Mouse (Mus musculus) limb, embryonic 11.5 days (tissue): Measurements from ENCODE around the gene Gm12695. TPM values are rescaled to one million over a fixed set of nuclear protein-coding genes. Genes with fewer than 3 reads are reported as not detected.

Source experiments
- ATAC-seq: fragments of 200-750 bp; cut with Nextera tagmentation; 2 replicates; pipeline ENCODE4 v1.8.0; 2017; ENCODE audit warnings: low read depth; ENCODE audit not compliant: insufficient number of reproducible peaks, low FRiP score, low TSS enrichment
- DNase-seq: peaks from one replicate; pipeline ENCODE4 v3.0.0-alpha.2; 2015; ENCODE audit warnings: low spot score
- H3K27ac ChIP-seq: fragments of 300-500 bp; sonication (generic); replicated peaks from 2 replicates; pipeline ENCODE4 v1.5.1; 2014; ENCODE audit warnings: low read depth, mild to moderate bottlenecking, low read length
- H3K27me3 ChIP-seq: fragments of 300-500 bp; sonication (generic); 2 replicates; pipeline ENCODE4 v1.6.1; 2014; ENCODE audit warnings: mild to moderate bottlenecking, low read length, mixed read lengths; ENCODE audit not compliant: control insufficient read depth, insufficient read depth
- H3K36me3 ChIP-seq: fragments of 300-500 bp; sonication (generic); 2 replicates; pipeline ENCODE4 v1.6.1; 2014; ENCODE audit warnings: mild to moderate bottlenecking, low read length, moderate library complexity, mixed read lengths; ENCODE audit not compliant: control insufficient read depth, insufficient read depth
- H3K4me1 ChIP-seq: fragments of 300-500 bp; sonication (generic); 2 replicates; pipeline ENCODE4 v1.6.1; 2014; ENCODE audit warnings: low read length, mixed read lengths; ENCODE audit not compliant: control insufficient read depth, insufficient read depth
- H3K4me2 ChIP-seq: fragments of 300-500 bp; sonication (generic); 2 replicates; pipeline ENCODE4 v1.6.1; 2014; ENCODE audit warnings: low read depth, mild to moderate bottlenecking, moderate library complexity; ENCODE audit not compliant: severe bottlenecking
- H3K4me3 ChIP-seq: fragments of 300-500 bp; sonication (generic); 2 replicates; pipeline ENCODE4 v1.5.1; 2014; ENCODE audit warnings: low read depth, low read length
- H3K9ac ChIP-seq: fragments of 300-500 bp; sonication (generic); 2 replicates; pipeline ENCODE4 v1.6.1; 2014; ENCODE audit warnings: mild to moderate bottlenecking, low read length
- H3K9me3 ChIP-seq: fragments of 300-500 bp; sonication (generic); 2 replicates; pipeline ENCODE4 v1.6.1; 2016; ENCODE audit warnings: low read length; ENCODE audit not compliant: control insufficient read depth
- WGBS: fragments of 180-500 bp; shearing (Covaris S2); extraction: QIAGEN DNeasy Blood & Tissue Kit; methylation state at CpG from one replicate; pipeline ENCODE4 v1.1.7; 2014; 5-methylcytosine and 5-hydroxymethylcytosine counted together
- polyA plus RNA-seq: library from polyadenylated mRNA; unstranded; fragments of >200 nt; fragmentation: Nextera tagmentation; extraction: Ambion mirVana; gene quantifications from 2 replicates; pipeline ENCODE4 v1.2.1, GENCODE M21; 2014

The Gm12695 gene
- polyA plus RNA-seq: not detected in 2 replicates

DNA sequence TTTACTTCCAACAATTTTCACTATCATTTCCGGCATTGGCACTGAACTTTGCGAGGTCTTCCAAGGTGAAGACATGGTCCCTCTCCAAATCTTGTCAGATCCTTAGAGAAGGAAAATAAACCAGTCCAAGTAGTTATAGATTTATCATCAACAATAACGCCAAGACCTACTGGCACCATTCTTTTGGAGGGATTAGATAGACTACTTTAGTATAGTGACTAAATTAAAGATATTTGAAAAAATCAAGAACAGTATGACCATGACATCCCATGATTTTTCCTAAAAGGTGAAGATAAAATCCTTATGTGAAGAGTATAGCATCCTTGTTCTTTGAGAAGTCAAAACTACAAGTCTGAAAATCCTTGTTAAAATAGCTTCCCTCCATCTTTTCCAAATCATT lies at the start of gene Gm12695:
Gene Gm12695, minus strand, starts transcription at position 101 of the 400 bp plus-strand sequence.
- Histone ChIP-seq H3K27me3 (no peaks in the 10 kb centered on the region), H3K4me2 (no peak within 1 kb of the TSS), H3K4me1 (0 out of 2 replicates have a peak, but pooled peaks cover 2% of the 10 kb centered on the region), H3K27ac (no peak within 1 kb of the TSS), H3K9ac (no peak within 1 kb of the TSS), H3K36me3 (no peaks in the 10 kb centered on the region), H3K4me3 (no peak within 1 kb of the TSS), H3K9me3 (no peaks in the 10 kb centered on the region)
- ATAC-seq (no peak), DNase-seq (no peak)
- 94% methylated on average over 3 of the region's 3 CpGs for WGBS

DNA sequence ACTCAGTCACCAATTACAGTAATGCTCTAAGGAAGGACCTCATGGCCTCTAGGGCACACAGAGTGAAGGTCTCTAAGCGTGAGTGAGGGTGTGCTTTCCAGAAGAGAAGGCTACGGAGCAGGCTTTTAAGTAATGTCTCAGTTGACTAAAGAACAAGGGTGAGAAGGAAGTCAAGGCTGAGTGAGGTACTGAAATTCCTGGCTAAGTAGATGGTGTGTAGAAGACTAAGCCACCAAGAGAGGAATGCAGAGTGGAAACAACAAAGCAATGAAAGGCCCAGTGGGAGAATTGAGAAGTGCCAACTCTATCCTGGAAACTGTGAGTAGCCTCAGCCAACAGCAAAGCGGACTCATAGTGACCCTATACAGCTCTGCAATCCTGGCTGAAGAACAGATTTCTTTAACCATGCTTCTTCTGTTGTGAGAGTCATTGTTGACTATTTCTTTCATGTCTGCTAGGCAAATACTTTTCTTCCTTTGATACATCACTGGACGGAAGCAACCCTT lies 40.6 kb upstream of the Gm12695 start:
- Histone ChIP-seq H3K9ac (no peak overlapping the region), H3K27ac (no peak overlapping the region), H3K9me3 (no peaks in the 10 kb centered on the region), H3K36me3 (no peaks in the 10 kb centered on the region), H3K27me3 (no peaks in the 10 kb centered on the region), H3K4me2 (no peak overlapping the region), H3K4me3 (no peak overlapping the region), H3K4me1 (no peaks in the 10 kb centered on the region)
- 84% methylated on average over 4 of the region's 4 CpGs for WGBS
- DNase-seq: no peak
- ATAC-seq: no peak

DNA sequence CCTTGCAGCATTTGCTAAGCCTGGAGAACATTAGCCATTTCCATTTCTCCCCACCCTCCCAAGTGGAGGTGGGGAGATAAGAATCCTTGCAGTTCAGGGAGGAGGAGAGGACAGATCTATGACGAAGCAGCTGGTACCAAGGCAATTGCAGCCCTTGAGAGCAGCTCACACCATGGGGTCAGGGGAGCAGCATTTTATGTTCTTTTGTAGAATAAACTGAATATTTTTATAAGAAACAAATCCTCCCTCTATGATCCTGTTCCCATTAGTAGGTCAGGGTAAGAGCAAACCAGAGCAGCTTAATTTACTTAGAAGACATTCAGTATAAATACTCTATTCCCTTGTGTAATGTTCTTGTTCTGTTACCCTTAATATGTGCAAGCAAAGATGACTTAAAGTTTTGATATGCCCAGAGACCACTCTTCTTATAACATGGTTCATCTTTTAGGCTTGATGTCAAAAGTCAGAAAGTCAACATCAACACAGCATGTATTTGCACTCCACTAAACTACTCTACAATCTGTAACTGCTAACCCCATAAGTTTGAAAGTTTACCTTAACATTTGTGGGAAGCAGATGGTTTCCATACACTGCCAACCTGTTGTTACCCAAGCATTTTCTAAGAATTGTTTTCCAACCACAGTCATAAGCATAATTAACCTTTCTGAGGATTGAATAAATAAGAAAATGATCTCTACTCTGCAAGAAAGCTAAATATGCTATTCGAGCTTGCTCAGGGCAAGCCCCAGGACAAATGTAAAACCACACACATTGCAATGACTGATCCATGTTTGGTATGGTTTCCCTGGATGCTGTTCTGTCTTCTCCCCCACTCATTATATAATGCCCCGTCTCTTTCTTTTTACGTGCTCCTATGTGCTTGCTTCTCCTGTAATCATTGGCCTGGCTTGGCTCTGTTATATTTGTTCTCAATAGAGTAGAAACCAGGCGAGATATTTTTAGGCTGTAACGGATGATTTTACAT lies 22.1 kb upstream of the Gm12695 start:
- Histone ChIP-seq H3K27me3 (no peaks in the 10 kb centered on the region), H3K4me2 (no peak overlapping the region), H3K9ac (no peak overlapping the region), H3K9me3 (no peaks in the 10 kb centered on the region), H3K36me3 (no peaks in the 10 kb centered on the region), H3K4me3 (no peak overlapping the region), H3K27ac (no peak overlapping the region), H3K4me1 (no peaks in the 10 kb centered on the region)
- WGBS: 78% methylated on average over 6 of the region's 6 CpGs
- DNase-seq (no peak), ATAC-seq (no peak)

DNA sequence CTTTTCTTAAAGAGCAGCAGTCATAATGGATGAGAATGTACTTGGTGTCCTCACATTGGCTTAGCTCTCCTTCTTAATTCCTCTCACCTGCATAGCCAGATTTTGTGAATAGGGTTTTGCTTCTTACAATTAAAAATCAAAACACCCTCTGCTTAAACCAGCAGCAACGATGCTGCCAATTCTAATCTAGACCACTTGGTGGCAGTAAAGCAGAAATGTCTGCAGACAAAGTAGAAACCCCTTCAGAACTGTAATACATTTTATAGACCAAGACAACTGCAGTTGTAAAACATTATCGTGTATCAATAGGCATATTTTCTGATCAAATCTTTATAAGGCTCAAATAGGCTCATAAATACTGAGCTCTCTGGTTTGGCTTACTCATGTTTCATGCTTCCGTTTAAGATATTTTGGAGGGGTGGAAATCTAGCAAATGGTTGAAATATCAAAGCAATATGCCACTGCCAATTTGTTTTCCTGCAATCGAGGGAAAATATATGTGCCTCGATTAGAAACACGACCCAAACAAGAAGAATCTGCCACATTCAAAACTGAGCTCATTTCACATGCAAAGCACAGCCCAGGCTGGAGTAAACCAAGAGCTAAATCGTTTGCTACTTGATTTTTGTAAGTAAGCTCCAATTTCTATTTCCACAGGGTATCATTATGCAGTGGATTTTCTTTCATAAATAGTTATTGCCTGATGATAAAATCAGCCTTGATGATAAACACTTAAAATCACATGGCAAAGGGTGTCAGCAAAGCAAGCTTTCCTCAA lies 14.6 kb upstream of the Gm12695 start:
- Histone ChIP-seq H3K4me1 (no peaks in the 10 kb centered on the region), H3K9me3 (no peaks in the 10 kb centered on the region), H3K27me3 (no peaks in the 10 kb centered on the region), H3K4me3 (no peak overlapping the region), H3K4me2 (no peak overlapping the region), H3K27ac (no peak overlapping the region), H3K9ac (no peak overlapping the region), H3K36me3 (no peaks in the 10 kb centered on the region)
- ATAC-seq (no peak), DNase-seq (peak; percentile 46)
- 47% methylated on average over 7 of the region's 7 CpGs for WGBS

DNA sequence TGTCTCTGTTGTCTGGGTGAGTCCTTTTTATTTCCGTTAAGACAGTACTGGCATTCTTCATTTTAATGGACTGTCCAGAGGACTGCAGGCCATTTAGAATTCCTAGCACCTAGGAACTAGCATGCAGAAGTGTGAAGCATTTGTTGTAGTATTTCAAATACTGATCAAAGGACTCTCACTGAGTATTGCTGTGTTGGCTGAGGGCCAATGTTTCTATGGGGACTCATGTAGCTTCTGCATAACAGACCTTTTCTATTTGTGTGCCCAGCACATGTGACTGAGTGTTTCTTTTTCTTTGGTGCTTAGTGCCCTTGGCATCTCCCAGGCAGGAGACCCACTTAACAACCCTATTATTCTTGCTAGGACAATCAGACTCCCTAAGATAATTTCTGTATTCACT lies 12.6 kb upstream of the Gm12695 start:
- 84% methylated on average over 1 of the region's 1 CpGs for WGBS
- Histone ChIP-seq H3K9me3 (no peaks in the 10 kb centered on the region), H3K36me3 (no peaks in the 10 kb centered on the region), H3K4me2 (no peak overlapping the region), H3K27ac (no peak overlapping the region), H3K27me3 (no peaks in the 10 kb centered on the region), H3K9ac (no peak overlapping the region), H3K4me1 (no peaks in the 10 kb centered on the region), H3K4me3 (no peak overlapping the region)
- no peak for ATAC-seq
- no peak for DNase-seq

DNA sequence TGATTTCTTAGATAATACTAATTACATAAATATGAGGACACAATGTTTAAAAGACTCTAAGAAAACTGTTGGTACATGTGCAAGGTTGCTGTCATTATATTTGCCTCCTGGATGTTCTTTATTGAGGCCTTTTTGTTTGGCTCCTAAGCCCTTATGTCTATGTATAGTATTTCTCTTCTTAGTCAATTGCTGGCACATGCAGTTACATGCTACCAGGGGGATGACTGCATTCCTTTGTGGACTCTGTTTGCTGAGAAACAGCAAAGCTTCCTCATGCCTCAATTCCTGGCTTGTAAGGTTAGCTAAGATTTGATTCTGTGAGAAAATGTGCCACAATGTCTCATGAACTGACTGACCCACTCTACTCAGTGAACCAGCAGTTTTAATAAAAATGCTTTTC lies 6.3 kb upstream of the Gm12695 start:
- Histone ChIP-seq H3K9ac (no peak overlapping the region), H3K36me3 (no peaks in the 10 kb centered on the region), H3K27ac (no peak overlapping the region), H3K27me3 (no peaks in the 10 kb centered on the region), H3K4me1 (0 out of 2 replicates have a peak, but pooled peaks cover 2% of the 10 kb centered on the region), H3K9me3 (no peaks in the 10 kb centered on the region), H3K4me2 (no peak overlapping the region), H3K4me3 (no peak overlapping the region)
- ATAC-seq: no peak
- DNase-seq: no peak

DNA sequence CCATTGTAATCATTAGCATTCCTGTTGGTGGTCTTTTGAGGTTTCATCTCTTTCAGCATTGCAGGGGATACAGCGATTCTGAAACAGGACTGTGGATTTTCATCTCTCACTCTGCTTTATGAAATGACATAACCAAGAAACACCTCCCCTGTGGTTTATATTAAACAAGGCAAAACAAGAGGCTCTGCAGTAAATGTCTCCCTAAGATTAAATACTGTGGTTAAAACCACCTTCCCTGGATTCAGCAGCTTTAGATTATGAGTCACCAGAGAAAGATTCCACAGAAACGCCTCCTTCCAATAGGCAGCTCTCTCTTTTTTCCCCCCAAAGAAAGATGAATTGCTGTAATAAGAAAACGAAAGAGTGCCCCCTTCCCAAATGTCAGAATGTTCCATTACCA lies 4.9 kb upstream of the Gm12695 start:
- Histone ChIP-seq H3K27ac (no peak overlapping the region), H3K4me1 (0 out of 2 replicates have a peak, but pooled peaks cover 2% of the 10 kb centered on the region), H3K36me3 (no peaks in the 10 kb centered on the region), H3K4me2 (no peak overlapping the region), H3K4me3 (no peak overlapping the region), H3K27me3 (no peaks in the 10 kb centered on the region), H3K9me3 (no peaks in the 10 kb centered on the region), H3K9ac (no peak overlapping the region)
- no peak for ATAC-seq
- DNase-seq: no peak
- WGBS: 62% methylated on average over 3 of the region's 3 CpGs

DNA sequence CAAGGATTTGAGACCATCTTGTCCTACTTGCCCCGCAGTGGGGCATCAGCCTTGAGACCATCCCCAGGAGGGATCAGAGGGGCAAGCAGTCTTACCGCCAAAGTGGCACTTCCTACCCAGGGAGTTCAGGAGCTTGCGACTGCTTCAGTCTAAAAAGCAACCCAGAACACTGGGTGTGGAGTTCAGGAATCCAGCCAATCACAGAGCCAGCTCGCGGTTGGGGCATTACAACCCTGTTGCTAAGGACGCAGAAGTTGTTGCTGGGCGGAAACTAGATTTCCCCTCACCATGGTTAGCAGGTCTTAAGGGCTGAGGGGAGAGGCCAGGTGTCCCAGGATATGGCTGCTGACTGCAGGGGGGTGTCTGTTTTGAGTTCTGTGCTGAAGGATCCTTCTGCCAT lies 1.6 kb upstream of the Gm12695 start:
- Histone ChIP-seq H3K4me3 (no peak overlapping the region), H3K27ac (no peak overlapping the region), H3K9me3 (no peaks in the 10 kb centered on the region), H3K9ac (no peak overlapping the region), H3K4me2 (no peak overlapping the region), H3K4me1 (0 out of 2 replicates have a peak, but pooled peaks cover 2% of the 10 kb centered on the region), H3K36me3 (no peaks in the 10 kb centered on the region), H3K27me3 (no peaks in the 10 kb centered on the region)
- 11% methylated on average over 7 of the region's 7 CpGs for WGBS
- peak; percentile 52 for DNase-seq
- ATAC-seq: peak; percentile 35; the same call in 1 of the 2 replicates
